Mouse (Mus musculus) spleen, adult 18-20 months (tissue): ENCODE results near the gene Stk38.

Source experiments
- DNase-seq, 2 experiments: peaks; one replicate each; pipeline ENCODE4 v3.0.0; 2022; ENCODE audit warnings: mixed read lengths in 2 of 2

Stk38 gene

GRCm38 (mm10) chr17:28924957-28925595, 82.7 kb downstream of the Stk38 start:
- DNase-seq, result no peak

GRCm38 (mm10) chr17:28922096-28922495, 85.7 kb downstream of the Stk38 start:
- no peak for DNase-seq

- no peak for DNase-seq
Measured at GRCm38 (mm10) chr17:28921086-28921485, 86.7 kb downstream of the Stk38 start.
